Mouse (Mus musculus) MEL (cell line): ENCODE data around the gene Ace3.
A peak's percentile ranks its signal among the peaks of the same experiment; 100 is the strongest.

Experiments used
- CTCF ChIP-seq, 3 experiments: IDR thresholded peaks in 2 of 3; conservative IDR thresholded peaks in 1 of 3; 2 replicates each; pipeline ENCODE4 v1.5.1; 2011 to 2012; ENCODE audit warnings: low read length in 3 of 3, low read depth in 2 of 3, mild to moderate bottlenecking in 2 of 3, improper control_type of control experiment in 1 of 3, inconsistent platforms in 1 of 3, mixed read lengths in 1 of 3, moderate library complexity in 1 of 3; ENCODE audit not compliant: control insufficient read depth in 1 of 3, insufficient read depth in 1 of 3, poor library complexity in 1 of 3, severe bottlenecking in 1 of 3
- E2F4 ChIP-seq: IDR thresholded peaks from 2 replicates; pipeline ENCODE4 v1.6.1; 2011; ENCODE audit warnings: low read depth, low read length, improper control_type of control experiment, borderline replicate concordance
- ELF1 ChIP-seq: IDR thresholded peaks from 2 replicates; pipeline ENCODE4 v1.6.1; 2014; ENCODE audit warnings: low read depth, mild to moderate bottlenecking, inconsistent platforms, low read length, improper control_type of control experiment, moderate library complexity
- EP300 ChIP-seq, 2 experiments: IDR thresholded peaks; 2 replicates each; pipeline ENCODE4 v1.6.1; 2011; ENCODE audit warnings: improper control_type of control experiment in 2 of 2, low read length in 2 of 2, low read depth in 1 of 2, mild to moderate bottlenecking in 1 of 2
- GATA1 ChIP-seq: IDR thresholded peaks from 2 replicates; pipeline ENCODE4 v1.6.1; 2011; ENCODE audit warnings: low read depth, low read length, improper control_type of control experiment
- MAX ChIP-seq: IDR thresholded peaks from 2 replicates; pipeline ENCODE4 v1.6.1; 2011; ENCODE audit warnings: low read length, improper control_type of control experiment
- POLR2A ChIP-seq, 2 experiments: IDR thresholded peaks; 2 replicates each; pipeline ENCODE4 v1.6.1; 2011 to 2012; ENCODE audit warnings: low read length in 2 of 2, mild to moderate bottlenecking in 2 of 2, control low read depth in 1 of 2, improper control_type of control experiment in 1 of 2, low read depth in 1 of 2, moderate library complexity in 1 of 2; ENCODE audit not compliant: control insufficient read depth in 1 of 2, insufficient read depth in 1 of 2, poor library complexity in 1 of 2
- POLR2AphosphoS5 ChIP-seq: IDR thresholded peaks from 2 replicates; pipeline ENCODE4 v1.6.1; 2012; ENCODE audit warnings: low read depth, borderline replicate concordance, mild to moderate bottlenecking, inconsistent platforms, low read length, moderate library complexity, mixed read lengths
- RAD21 ChIP-seq: IDR thresholded peaks from 2 replicates; pipeline ENCODE4 v1.6.1; 2011; ENCODE audit warnings: mild to moderate bottlenecking, low read depth, low read length, improper control_type of control experiment
- SMC3 ChIP-seq: IDR thresholded peaks from 2 replicates; pipeline ENCODE4 v1.6.1; 2011; ENCODE audit warnings: low read depth, low read length, improper control_type of control experiment
- TBP ChIP-seq: IDR thresholded peaks from 2 replicates; pipeline ENCODE4 v1.8.0; 2011; ENCODE audit warnings: low read depth, low read length, improper control_type of control experiment
- UBTF ChIP-seq: IDR thresholded peaks from 2 replicates; pipeline ENCODE4 v1.6.1; 2012; ENCODE audit warnings: low read depth, mild to moderate bottlenecking, inconsistent platforms, low read length, improper control_type of control experiment, moderate library complexity, borderline replicate concordance; ENCODE audit not compliant: insufficient read depth
- ZC3H11A ChIP-seq: IDR thresholded peaks from 2 replicates; pipeline ENCODE4 v1.6.1; 2012; ENCODE audit warnings: low read depth, mild to moderate bottlenecking, inconsistent platforms, low read length, improper control_type of control experiment

GRCm38 (mm10) chr11:105959355-105959754 lies 35.1 kb upstream of the Ace3 start:
- TF ChIP-seq CTCF (IDR thresholded peaks at IDR 0.05 in 2 of 3, conservative IDR thresholded peaks at IDR 0.05 in 1 of 3; ENCODE audit: control insufficient read depth in 1 of 3, insufficient read depth in 1 of 3, low read depth in 2 of 3, low read length in 3 of 3, poor library complexity in 1 of 3, severe bottlenecking in 1 of 3): no peak
- 0 out of 2 replicates have a peak, but pooled peaks have one; percentile 26 for TF ChIP-seq GATA1
- no peak for TF ChIP-seq POLR2A (IDR thresholded peaks at IDR 0.05; ENCODE audit: control insufficient read depth in 1 of 2, insufficient read depth in 1 of 2, low read depth in 1 of 2, low read length in 2 of 2, poor library complexity in 1 of 2)
- TF ChIP-seq POLR2AphosphoS5: no peak
- no peak for TF ChIP-seq SMC3
- 0 out of 2 replicates have a peak, but pooled peaks have one; percentile 26 for TF ChIP-seq MAX
- peak in 1 of 2 experiments; percentile 49; a peak in 1 of 4 replicates for TF ChIP-seq EP300 (IDR thresholded peaks at IDR 0.05; ENCODE audit: low read depth in 1 of 2, low read length in 2 of 2)
- TF ChIP-seq TBP: no peak
- TF ChIP-seq E2F4: no peak
- TF ChIP-seq ZC3H11A: no peak
- TF ChIP-seq RAD21: no peak
- no peak for TF ChIP-seq UBTF
- TF ChIP-seq ELF1: 0 out of 2 replicates have a peak, but pooled peaks have one; percentile 24
